Mouse (Mus musculus): Measurements from ENCODE around the gene G430095P16Rik. TPM values are rescaled to one million over a fixed set of nuclear protein-coding genes. Genes with fewer than 3 reads are reported as not detected.

G430095P16Rik gene
- total and polyA plus RNA-seq, 2 experiments from 2014 or later, result 0.56 TPM; not detected in 1

DNA sequence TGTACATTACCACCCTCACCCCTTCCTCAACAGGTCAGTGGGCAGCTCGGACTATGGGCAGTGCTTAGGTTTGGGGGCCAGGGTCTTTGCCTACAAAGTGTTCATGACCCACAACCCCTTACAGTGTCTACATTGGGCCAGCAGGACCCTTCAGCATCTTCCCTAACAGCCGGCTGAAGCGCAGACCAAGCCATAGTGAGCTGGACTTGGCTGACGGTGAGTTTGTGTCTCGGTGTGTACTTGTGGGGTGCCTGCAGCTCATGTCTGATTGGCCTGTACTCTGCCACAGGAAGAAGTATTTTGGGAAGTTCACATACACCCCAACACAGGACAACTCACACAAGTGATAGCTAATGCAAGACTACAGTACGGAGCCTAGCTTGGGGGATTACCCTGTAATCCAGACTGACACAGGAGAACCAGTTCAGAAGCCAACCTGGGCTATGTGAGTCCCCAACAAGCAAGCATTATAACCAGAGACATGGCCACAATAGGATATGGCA, 19.8 kb upstream of the G430095P16Rik start:
- Histone ChIP-seq H3K4me3 (ENCODE audit: low read depth, low read length) (no peak overlapping the region), H3K4me1 (ENCODE audit: insufficient read depth) (peaks cover 10% of the 10 kb centered on the region), H3K9ac (no peak overlapping the region), H3K27me3 (ENCODE audit: insufficient read depth, low read length) (0 out of 2 replicates have a peak, but pooled peaks cover 11% of the 10 kb centered on the region), H3K9me3 (ENCODE audit: low read length) (no peaks in the 10 kb centered on the region), H3K4me2 (ENCODE audit: low read depth) (peak overlapping the region; percentile 5; the same call in 1 of the 2 replicates), H3K27ac (ENCODE audit: low read depth, low read length) (peak overlapping the region; percentile 29), H3K36me3 (ENCODE audit: insufficient read depth) (peaks cover 16% of the 10 kb centered on the region)
- 72% methylated on average over 6 of the region's 6 CpGs for WGBS
- ATAC-seq (no peak), DNase-seq (peak; percentile 27)
- TF ChIP-seq CTCF (IDR thresholded peaks at IDR 0.05; ENCODE audit: low read depth), result no peak

DNA sequence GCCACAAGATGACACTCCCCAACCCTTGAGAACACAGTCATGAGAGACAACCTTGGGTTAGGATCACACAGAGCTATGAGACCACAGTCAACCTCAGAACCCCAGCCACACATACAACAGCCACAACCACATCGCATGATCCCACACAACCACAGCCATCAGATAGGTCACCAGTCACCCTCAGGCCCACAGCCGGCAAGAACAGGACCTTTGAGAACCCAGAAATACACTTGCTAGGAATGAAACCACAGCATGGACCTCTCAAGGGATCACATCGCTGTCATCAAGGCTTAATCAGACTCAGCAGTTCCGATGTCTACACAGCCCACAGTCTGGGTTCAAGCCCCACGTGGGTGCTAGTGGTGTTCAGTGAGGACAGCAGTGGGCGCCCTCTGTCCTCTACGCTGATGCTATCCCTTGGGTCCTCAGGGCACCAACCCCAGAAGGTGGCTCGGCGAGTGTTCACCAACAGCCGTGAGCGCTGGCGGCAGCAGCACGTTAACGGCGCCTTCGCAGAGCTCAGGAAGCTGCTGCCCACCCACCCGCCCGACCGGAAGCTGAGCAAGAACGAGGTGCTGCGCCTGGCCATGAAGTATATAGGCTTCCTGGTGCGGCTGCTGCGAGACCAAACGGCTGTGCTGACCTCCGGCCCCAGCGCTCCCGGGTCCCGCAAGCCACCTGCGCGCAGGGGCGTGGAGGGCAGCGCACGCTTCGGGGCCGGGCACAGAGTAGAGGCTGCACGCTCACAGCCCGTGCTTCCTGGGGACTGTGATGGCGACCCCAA, 19.1 kb upstream of the G430095P16Rik start:
- Histone ChIP-seq H3K27ac (ENCODE audit: low read depth, low read length) (peak overlapping the region; percentile 90), H3K4me2 (ENCODE audit: low read depth) (peak overlapping the region; percentile 51; the same call in 1 of the 2 replicates), H3K27me3 (ENCODE audit: insufficient read depth, low read length) (0 out of 2 replicates have a peak, but pooled peaks cover 11% of the 10 kb centered on the region), H3K4me3 (ENCODE audit: low read depth, low read length) (no peak overlapping the region), H3K9ac (peak overlapping the region; percentile 33; the same call in 1 of the 2 replicates), H3K4me1 (ENCODE audit: insufficient read depth) (peaks cover 12% of the 10 kb centered on the region), H3K9me3 (ENCODE audit: low read length) (no peaks in the 10 kb centered on the region), H3K36me3 (ENCODE audit: insufficient read depth) (peaks cover 12% of the 10 kb centered on the region)
- ATAC-seq, result no peak
- TF ChIP-seq CTCF (IDR thresholded peaks at IDR 0.05; ENCODE audit: low read depth), result peak; percentile 11; the same call in 1 of the 2 replicates
- DNase-seq, result peak; percentile 37
- WGBS, result 19% methylated on average over 38 of the region's 38 CpGs

DNA sequence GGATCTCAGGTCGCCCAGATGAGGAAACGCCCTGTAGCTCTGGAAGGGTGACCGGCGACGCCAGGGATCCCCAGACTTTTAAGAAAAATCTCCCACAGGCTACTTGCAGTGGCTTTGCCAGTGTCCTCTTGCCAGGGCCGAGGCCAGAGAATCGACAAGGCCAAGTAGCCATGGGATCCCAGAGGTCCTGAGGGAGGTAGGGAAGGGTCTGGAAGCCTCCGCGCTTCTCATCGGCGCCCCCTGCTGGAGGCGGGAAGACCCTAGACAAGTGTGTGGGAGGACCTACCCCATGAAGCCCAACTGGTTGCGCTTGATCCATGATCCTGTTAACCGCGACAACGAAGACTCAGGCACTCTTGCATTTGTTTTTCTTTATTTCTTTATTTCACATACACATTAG, 18.5 kb upstream of the G430095P16Rik start:
- Histone ChIP-seq H3K9me3 (ENCODE audit: low read length) (no peaks in the 10 kb centered on the region), H3K4me3 (ENCODE audit: low read depth, low read length) (no peak overlapping the region), H3K27ac (ENCODE audit: low read depth, low read length) (peak overlapping the region; percentile 90), H3K4me1 (ENCODE audit: insufficient read depth) (peaks cover 15% of the 10 kb centered on the region), H3K27me3 (ENCODE audit: insufficient read depth, low read length) (0 out of 2 replicates have a peak, but pooled peaks cover 11% of the 10 kb centered on the region), H3K9ac (peak overlapping the region; percentile 33; the same call in 1 of the 2 replicates), H3K36me3 (ENCODE audit: insufficient read depth) (peaks cover 12% of the 10 kb centered on the region), H3K4me2 (ENCODE audit: low read depth) (peak overlapping the region; percentile 51)
- DNase-seq (peak; percentile 85), ATAC-seq (peak; percentile 40)
- peak; percentile 78 for TF ChIP-seq CTCF (IDR thresholded peaks at IDR 0.05; ENCODE audit: low read depth)
- 3% methylated on average over 16 of the region's 16 CpGs for WGBS

DNA sequence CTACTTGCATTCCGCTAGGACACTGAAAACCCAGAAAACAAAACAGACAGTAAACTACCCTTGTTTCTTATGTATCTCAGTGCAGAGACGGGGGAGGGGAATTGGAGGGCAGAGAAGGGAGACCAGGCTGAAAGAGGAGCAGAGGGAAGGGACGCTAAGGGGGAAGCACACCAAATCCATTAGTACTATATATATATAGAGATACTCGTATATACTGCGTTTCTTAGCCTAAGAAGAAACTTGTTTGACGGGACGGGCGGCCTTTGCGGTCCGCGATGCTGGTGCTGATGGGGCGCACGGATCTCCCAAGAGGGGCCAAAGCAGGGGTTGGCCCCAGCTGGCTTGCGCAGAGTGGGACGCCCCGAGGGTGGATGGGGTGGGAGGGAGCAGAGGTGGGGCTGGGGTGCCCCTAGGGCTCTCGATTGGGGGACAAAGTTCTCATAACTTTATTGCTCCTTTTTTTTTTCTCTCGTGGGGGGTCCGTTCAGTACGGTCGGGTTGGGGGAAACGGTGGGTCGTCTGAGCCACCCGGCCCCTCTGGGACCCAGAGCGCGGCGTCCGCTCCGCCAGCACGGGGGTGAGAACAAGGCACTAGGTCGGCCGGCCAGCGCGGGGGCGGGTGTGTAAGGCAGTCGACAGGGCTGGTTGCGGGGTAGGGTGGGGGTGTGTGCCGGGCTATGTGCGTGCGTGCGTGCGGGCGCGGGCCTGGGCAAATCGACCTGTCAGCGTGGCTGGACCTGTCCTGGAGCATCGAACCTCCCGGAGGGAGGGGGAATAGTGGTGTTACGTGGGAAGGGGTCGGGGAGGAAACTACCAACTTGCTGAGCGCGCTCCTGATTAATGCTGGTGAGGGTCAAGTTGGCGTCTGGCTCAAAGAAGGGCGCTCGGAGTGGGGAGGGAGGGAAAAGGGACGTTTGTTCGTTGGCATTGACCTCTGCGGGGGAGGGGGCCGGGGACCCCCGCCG, 17.7 kb upstream of the G430095P16Rik start:
- H3K4me1 ChIP-seq (ENCODE audit: insufficient read depth), result peaks cover 15% of the 10 kb centered on the region
- 2% methylated on average over 60 of the region's 61 CpGs for WGBS
- no peak for TF ChIP-seq CTCF (IDR thresholded peaks at IDR 0.05; ENCODE audit: low read depth)
- peaks cover 8% of the 10 kb centered on the region for H3K36me3 ChIP-seq (ENCODE audit: insufficient read depth)
- peak overlapping the region; percentile 51 for H3K4me2 ChIP-seq (ENCODE audit: low read depth)
- DNase-seq, result peak; percentile 45
- no peak for ATAC-seq
- peak overlapping the region; percentile 22 for H3K4me3 ChIP-seq (ENCODE audit: low read depth, low read length)
- H3K9me3 ChIP-seq (ENCODE audit: low read length), result no peaks in the 10 kb centered on the region
- H3K27ac ChIP-seq (ENCODE audit: low read depth, low read length), result peak overlapping the region; percentile 90
- H3K27me3 ChIP-seq (ENCODE audit: insufficient read depth, low read length), result 0 out of 2 replicates have a peak, but pooled peaks cover 11% of the 10 kb centered on the region
- peak overlapping the region; percentile 58 for H3K9ac ChIP-seq

DNA sequence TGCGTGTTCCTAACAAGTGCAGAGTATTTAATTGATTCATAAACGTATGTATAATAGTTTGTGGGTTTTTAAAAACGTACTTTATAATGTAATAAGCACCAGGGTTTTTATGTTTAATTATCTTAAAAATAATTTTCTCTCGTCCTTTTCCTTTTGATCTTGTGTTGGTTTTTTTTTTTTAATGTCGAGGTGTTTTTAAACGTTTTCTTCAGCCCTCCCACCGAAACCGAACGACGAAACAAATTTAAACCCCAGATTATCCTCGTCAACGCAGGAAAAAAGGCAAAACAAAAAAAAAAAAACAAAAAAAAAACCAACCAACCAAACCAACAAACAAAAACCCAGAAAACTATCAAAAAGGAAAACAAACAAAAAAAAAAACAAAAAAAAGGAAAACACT, 16.8 kb upstream of the G430095P16Rik start:
- H3K27me3 ChIP-seq (ENCODE audit: insufficient read depth, low read length), result 0 out of 2 replicates have a peak, but pooled peaks cover 11% of the 10 kb centered on the region

DNA sequence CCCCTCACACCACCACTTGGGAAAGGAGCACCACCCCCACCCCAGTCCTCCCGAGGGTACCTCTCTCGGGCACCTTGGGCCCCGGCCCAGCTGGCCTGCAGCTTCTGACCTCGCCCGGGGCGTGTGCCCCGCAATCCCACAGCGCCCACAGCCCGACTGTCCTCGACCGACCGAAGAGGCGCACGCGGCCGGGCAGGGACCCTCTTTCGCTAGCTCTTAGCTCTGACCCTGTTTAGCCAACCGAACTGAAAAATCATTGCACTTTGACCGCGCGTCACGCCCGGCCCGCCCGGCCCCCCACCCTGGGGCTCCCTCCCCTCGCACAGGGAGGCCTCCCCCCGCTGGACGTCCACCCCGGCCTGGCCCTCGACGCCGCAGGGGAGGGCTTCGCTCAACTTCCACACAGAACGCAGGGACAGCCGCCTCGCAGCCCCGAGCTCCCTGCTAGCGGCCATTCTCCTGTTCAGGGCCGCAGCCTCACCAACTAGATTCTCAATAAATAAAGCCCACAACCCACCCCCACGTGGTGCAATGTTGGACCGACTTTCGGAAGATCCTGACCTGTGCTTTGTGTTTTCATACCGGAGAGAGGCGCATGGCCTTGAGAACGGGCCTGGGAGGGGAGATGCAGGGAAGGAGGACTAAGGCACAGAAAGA, 16.1 kb upstream of the G430095P16Rik start:
- DNase-seq (no peak), ATAC-seq (no peak)
- peaks cover 8% of the 10 kb centered on the region for H3K36me3 ChIP-seq (ENCODE audit: insufficient read depth)
- no peak for TF ChIP-seq CTCF (IDR thresholded peaks at IDR 0.05; ENCODE audit: low read depth)
- H3K27ac ChIP-seq (ENCODE audit: low read depth, low read length), result peak overlapping the region; percentile 90
- no peaks in the 10 kb centered on the region for H3K9me3 ChIP-seq (ENCODE audit: low read length)
- WGBS, result 15% methylated on average over 40 of the region's 45 CpGs
- peaks cover 15% of the 10 kb centered on the region for H3K4me1 ChIP-seq (ENCODE audit: insufficient read depth)
- 0 out of 2 replicates have a peak, but pooled peaks cover 11% of the 10 kb centered on the region for H3K27me3 ChIP-seq (ENCODE audit: insufficient read depth, low read length)
- H3K9ac ChIP-seq, result peak overlapping the region; percentile 58
- peak overlapping the region; percentile 47 for H3K4me2 ChIP-seq (ENCODE audit: low read depth)
- 0 out of 2 replicates have a peak overlapping the region, but pooled peaks have one; percentile 11 for H3K4me3 ChIP-seq (ENCODE audit: low read depth, low read length)

More for the DNA sequence above, 16.8 kb upstream of the G430095P16Rik start:
- ATAC-seq (no peak), DNase-seq (no peak)
- peak overlapping the region; percentile 22 for H3K4me3 ChIP-seq (ENCODE audit: low read depth, low read length)
- peaks cover 15% of the 10 kb centered on the region for H3K4me1 ChIP-seq (ENCODE audit: insufficient read depth)
- WGBS, result 10% methylated on average over 12 of the region's 12 CpGs
- peaks cover 8% of the 10 kb centered on the region for H3K36me3 ChIP-seq (ENCODE audit: insufficient read depth)
- H3K27ac ChIP-seq (ENCODE audit: low read depth, low read length), result peak overlapping the region; percentile 90
- no peak for TF ChIP-seq CTCF (IDR thresholded peaks at IDR 0.05; ENCODE audit: low read depth)
- H3K4me2 ChIP-seq (ENCODE audit: low read depth), result peak overlapping the region; percentile 51
- no peaks in the 10 kb centered on the region for H3K9me3 ChIP-seq (ENCODE audit: low read length)
- peak overlapping the region; percentile 58 for H3K9ac ChIP-seq
